Mouse (Mus musculus) olfactory bulb, adult 2 months (tissue): ENCODE measurements around the gene Fancd2.

Experiments
- CTCF ChIP-seq: fragments of 200-500 bp; IDR thresholded peaks from 2 replicates; pipeline ENCODE4 v1.5.1; 2012; ENCODE audit warnings: low read depth, mild to moderate bottlenecking, low read length, moderate library complexity; ENCODE audit not compliant: insufficient read depth
- POLR2A ChIP-seq: fragments of 200-500 bp; IDR thresholded peaks from 2 replicates; pipeline ENCODE4 v1.6.1; 2012; ENCODE audit warnings: mild to moderate bottlenecking, low read depth, low read length, moderate library complexity; ENCODE audit not compliant: insufficient read depth

- no peak for TF ChIP-seq CTCF
- no peak for TF ChIP-seq POLR2A
Observed at GRCm38 (mm10) chr6:113644808-113645207, 113.3 kb downstream of the Fancd2 start.
